Mouse (Mus musculus) embryo, embryonic 9.5 days (tissue): ENCODE data around the gene Sgms2.

ENCODE experiments used
- DNase-seq: peaks from one replicate; pipeline ENCODE4 v3.0.0-alpha.2; 2017; ENCODE audit errors: extremely low spot score

Gene Sgms2

DNA sequence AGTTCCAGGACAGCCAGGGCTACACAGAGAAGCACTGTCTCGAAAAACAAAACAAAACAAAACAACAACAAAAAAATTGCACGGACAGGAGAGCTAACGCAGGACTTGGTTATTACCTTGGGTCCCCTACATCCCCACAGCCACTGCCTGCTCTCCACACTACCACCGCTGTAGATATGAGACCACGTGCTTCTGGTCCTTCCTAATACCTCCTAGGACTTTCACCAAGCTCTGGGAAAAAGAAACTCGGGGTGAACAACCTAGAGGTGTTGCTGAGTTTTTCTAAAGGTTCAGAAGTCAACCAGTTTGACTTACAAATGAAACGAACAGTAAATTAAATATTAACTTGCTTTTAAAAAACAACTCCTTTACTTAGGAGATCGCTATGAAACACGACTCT, 2.8 kb downstream of the Sgms2 start:
- DNase-seq, result no peak

DNA sequence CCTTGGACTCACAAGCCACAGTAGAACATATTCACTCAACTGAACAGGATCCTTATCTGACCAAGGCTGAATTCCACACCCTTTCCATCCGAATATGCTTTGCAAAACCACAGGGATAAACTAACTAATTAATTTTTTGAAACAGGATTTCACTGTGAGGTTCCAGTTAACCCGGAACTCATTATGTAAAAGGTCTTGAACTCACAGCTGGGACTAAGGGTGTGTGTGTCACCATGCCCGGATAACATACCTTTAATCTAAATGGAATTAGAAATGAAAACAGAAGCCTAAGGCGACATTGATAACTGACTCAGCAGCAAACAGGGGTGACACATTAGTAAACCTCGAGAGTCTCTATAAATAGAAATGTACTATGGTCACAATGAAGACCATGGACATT, 5.8 kb downstream of the Sgms2 start:
- DNase-seq, result no peak

DNA sequence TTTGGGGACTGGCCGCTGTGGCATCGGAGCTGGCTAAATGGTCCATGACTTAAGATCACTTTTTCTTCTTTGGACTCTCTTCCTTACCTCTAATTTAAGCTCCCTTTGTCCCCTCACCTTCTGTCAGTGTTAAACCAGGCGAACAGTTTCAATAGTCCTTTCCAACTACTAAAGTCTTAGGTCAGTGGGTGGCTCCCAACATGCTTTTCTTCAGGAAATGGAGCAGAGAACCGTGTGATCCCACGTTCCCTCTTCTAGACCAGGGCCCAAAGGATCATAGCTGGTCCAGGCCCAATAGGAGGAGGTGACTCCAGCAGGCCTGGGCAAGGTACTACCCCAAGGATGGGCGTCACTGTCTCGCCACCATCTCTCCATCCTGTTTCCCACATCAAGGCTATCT, 7.6 kb downstream of the Sgms2 start:
- DNase-seq, result no peak

DNA sequence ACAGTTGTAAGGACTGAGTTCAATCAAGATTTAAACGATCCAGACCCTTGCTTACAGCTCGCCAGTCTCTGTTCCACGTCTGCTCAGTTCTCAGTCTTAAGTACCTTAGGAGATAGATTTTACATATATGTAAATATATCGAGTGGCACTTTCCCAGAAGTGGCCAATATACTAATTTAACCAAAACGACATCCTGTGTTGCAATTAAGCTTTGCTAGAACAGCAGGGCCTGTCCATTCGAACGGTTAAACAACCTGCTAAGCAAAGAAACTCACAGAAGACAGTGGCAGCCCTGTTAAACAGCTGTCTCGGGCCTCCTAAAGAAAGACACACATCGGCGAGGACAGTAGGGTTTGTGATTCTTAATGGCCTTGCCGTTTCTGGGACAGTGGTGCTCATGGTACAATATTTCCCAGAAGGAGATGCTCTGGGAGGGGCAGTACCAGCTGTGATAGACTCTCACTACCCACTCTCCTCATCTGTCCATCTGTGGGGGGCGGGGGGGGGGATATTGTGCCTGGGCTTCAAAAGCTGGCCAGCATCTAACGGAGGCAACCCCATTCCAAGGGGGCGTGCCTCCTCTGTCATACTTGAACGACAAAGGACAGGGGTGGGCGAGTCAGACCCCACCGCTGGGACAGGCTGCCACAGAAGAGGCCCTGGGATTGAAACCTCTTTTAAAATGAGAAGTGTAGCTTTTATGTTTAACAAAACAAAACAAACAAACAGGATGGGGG, 9.1 kb downstream of the Sgms2 start:
- no peak for DNase-seq

DNA sequence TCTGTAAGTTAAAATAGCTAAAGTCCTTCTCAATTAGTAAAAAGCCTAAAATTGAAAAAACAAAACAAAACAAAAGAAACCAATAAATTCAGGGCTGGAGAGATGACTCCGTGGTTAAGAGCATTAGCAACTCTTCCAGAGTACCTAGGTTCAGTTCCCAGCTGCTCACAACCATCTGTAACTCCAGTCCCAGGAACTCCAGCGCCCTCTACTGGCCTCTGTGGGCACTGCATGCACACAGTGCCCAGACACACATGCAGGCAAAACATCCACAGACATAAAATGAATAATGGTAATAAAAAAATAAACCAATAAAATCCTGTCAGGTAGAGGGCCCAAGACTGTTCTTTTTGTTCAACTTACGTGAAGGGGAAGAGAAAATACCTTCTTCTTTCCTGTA, 10.6 kb downstream of the Sgms2 start:
- no peak for DNase-seq

DNA sequence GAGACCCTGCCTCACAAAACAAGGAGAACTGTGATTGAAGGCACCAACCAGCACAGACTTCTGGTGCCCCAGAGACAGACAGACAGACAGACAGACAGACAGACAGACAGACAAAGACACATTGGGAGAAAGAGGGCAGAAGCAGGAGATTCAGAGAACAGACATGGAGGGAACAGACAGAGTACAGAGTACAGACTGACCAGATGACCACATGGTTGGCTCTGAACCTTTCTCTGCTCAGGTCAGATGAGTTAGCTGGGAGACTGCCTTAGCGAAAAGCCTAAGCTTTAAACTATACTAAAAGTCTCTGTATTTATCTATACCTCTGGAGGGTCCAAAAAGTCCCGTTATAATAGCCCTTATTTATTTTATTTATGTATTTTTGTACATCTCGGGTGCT, 11.8 kb downstream of the Sgms2 start:
- DNase-seq, result no peak

DNA sequence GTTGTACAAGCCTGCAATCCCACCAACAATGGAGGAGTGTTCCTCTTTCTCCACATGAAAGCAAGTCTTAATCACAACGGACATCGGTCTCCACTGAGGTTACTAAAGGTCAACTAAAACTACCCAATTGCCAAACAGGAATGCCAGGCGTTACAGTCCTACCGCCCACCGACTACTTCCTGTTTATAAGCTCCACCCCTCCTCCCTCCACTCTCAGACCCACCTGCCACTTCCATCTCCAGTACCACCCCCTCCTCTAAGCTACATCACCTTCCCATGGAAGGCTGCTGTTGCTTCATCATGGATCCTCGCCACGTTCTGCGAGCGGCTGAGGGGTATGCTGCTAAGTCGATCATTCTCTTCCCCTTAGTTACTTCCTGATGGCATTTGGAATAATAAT, 15.2 kb downstream of the Sgms2 start:
- no peak for DNase-seq

DNA sequence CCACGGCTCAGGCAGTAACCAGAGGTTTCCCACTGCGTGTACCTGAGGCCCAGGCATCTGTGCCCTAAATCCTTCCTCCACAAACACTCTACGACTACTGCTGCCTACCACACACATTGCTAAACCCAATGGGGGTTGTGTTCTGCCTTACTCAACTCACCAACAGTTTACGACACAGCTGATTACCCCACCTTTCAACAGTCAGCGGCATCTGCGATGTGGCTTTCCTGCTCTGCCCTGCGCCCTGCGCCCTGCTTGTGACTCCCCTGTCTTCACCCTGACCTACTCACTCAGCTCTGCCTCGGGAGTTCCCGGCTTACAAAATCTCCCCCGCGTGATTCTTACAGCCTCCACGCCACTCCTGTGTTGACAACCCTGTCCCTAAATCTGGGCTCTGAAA, 16.7 kb downstream of the Sgms2 start:
- no peak for DNase-seq

DNA sequence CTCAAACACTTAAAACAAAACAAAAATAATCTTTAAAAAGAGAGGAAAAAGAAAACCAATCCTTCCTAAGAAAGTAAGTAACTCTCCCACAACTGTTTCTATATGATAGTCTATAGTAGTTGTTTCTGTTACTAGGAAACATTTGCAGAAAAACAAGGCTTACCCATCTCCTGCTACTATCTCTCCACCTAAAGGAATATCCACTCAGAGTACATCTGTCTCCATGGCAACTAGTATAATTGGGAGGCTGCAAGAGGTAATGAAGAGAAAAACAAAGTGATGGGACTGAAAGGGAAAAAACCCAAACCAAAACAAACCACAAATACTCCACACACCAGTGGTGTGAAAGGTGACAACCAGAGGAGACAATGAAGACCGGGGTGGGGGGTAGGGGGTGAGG, 17.7 kb downstream of the Sgms2 start:
- no peak for DNase-seq

DNA sequence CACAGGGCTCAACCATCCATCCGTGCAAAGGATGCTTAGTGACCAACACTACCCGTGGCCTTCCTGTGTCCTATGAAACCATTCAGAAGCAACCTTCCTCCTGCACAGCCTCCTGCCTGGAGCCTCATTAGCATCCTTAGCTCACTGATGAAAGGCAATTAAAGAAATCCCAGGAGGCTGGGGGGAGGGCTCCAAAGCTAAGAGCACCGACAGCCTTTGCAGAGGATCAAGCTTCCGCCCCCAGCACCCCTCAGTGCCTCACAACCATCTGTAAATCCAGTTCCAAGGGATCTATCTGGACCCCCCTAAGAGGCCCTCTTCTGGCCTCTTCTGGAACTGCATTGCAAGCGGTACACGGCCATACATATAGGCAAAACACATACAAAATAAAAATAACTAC, 19.4 kb downstream of the Sgms2 start:
- DNase-seq, result no peak

DNA sequence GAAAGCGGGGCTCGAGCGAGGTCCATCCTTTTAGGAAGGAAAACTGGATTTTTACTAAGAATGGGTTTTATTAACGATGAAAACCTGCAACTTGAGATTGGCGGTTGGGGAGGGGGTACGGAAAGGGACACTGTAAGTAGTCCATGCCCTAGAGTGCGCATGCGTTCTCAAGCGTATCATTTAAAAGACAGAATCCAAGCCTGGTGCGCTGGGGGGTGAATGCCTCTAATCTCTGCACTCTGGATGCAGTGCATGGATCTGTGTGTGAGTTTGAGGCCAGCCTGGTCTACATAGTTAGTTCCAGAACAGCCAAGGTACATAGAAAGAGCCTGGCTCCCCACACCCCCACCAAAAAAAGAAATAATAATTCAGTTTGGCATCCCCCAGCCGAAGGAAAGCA, 19.8 kb downstream of the Sgms2 start:
- DNase-seq, result no peak

DNA sequence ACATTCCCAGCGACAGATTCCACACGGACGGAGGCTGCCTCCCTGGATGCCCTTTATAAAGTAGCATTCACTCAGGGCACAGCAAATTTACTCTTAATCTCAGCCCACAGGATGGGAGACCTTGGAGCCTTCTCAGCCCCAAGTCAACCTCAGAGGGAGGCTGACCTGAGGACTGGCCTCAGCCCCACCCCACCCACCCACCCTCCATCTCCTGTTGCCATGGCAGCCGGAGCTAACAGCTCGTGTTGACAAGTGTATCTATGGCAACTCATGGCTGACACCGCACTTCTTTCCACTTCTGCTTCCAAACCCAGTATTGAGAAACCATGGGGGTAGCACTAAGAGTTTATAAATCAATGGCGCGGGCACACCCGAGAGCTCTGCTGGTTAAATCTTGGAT, 20.4 kb downstream of the Sgms2 start:
- peak; percentile 45 for DNase-seq

DNA sequence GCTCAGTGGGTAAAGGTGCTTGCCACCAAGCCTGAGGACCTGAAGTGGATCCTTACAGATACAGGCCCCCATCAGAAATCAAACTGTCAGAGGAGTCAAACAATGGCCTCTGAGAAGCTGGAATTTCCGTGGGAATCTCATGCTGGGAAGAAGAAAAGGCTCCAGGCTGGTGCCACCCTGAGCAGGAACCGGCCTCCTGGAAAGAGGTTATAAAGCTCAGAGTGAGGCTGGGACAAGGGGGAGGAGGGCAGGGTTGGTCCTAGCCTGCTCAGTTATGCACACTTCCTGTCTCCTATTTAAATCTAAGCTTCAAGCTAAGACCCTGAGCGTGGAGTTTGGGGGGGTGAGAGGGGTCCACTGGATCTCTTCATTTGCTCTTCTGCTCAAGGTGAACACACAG, 21.6 kb downstream of the Sgms2 start:
- no peak for DNase-seq

DNA sequence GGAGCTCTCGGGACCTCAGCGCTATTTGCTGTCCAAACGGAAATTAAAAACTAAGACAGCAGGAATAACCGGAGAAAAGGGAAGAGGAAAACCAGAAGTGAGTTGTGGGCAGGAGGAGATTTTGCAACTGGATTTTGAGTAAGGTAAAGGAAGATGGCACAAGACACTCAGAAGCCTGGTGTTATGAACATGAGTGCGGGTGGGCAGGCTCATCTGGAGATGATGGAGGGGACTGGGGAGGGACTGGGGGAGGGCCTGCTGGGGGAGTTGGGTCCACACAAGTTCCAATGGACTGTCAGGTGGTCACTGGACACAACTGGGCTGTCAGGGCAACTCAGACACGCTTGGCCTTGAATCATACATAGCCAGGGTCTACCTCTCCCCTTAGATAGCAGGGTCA, 24.8 kb downstream of the Sgms2 start:
- no peak for DNase-seq

DNA sequence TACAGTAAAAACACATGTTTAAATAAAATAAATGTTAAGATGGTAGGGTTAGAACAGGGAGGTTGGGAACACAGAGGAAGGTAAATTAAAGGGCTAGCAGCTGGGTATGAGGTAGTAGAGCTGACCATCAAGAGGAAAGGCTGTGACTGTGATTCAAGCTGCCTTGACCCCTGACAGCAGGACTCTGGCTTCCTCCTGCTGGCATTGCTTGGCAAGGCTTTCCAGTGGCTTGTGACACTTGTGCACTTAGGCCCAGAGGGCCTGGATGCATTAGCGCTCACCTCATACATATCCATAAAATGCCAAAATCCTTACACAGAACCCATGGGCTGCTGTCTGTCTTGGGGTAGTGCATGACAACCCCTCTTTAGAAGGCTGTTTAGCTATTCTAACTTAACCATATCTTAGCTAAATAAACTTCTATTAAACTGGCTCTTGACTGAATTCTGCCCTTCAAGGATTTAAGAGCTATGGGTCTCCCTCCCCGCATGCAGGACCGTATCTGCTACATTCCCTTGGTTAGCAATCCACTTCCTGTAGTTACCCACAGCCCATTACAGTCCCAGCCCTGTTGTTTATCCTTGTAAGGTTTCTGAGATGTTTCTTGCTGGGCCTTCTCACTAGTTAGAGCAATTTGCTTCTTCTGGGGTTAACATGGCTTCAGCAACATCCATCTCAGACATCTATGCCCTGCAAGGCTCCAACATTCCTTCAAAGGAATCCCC, 25.5 kb downstream of the Sgms2 start:
- DNase-seq, result no peak

DNA sequence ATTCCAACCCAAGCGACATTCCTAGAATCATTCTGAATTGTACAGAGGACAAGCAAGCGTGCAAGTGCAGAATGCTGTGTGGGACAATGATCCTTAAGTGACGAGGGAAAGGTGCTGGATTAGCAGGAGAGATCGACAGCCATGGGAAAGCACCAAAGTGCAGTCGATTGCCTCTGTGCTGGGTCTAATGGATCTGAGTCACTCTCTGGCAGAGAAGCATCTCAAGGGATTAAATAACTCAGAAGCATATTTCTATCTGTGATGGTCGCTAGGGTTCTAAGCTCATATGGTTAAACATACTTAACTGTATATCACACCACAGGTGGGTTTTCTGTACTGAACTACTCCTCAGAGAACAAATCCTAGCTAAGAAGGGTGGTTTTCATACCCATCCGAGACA, 118.2 kb downstream of the Sgms2 start:
- DNase-seq, result no peak

DNA sequence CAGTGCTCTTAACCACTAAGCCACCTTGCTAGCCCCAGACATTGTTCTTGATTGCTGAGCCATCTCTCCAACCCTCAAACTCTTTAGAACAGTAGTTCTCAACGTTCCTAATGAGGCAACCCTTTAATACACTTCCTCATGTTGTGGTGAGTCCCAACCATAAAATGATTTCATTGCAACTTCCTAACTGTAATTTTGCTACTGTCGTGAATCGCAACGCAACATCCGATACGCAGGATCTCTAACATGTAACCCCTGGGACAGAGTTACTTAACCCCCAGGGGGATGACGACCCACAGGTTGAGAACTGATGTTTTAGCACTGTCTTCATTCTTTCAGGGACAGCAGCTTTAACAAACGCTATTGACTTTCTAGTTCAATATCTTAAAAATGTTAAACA, 122.5 kb downstream of the Sgms2 start:
- no peak for DNase-seq

DNA sequence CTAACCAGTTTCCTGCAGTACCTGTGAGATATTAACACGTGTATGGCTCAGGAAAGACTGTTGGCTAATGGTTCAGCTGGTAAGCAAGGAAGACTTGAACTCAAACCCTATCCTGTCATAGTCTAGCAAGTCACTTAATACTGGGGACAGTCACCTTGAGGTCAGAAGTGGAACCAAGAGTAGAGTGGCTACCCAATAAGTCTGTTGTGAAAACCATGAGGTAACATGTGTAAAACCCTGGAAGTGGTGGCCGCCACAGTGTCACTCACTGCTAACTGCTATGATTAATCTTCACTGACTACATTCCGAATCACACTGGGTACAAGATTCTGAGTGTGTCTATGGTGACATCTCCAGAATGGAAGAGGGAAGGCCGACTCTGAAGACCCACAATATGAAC, 123.8 kb downstream of the Sgms2 start:
- no peak for DNase-seq

DNA sequence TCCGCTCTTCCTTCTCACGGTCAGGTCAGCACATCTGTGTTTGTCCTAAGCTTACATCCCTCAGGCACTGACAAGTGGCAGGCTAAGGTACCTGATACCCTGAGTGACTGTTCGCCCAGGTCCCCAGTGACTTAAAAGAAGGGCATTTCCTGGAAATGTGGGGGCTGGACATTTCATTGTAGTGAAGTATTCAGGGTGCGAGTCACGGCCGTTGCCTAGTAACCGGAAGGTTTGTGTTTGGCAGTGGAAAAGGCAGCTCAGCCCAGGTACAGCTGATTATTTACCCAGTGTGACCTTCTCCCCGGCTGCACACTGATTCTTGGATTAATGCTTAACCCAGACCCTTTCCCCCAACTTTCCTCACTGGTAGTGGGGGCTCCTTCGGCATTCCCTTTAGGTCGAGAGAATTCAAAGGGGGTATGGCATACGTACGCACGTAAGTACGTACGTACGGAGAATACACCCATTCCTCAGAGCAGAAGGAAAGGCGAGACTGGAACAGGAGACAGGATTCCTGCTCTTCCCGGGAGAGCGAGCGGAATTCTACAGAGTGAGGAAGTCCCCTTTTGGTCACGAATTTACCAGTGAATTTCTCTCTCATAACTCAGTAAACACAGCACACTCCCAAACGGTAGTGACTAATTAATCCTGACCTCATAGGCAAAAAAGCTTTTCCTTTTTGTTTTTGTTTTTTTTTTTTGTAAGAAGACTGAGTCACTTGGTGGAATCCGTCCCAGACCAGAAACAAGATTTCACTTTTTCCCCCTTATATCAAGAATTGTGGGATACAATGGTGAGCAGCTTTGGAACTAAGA, 126.4 kb downstream of the Sgms2 start:
- peak; percentile 32 for DNase-seq

DNA sequence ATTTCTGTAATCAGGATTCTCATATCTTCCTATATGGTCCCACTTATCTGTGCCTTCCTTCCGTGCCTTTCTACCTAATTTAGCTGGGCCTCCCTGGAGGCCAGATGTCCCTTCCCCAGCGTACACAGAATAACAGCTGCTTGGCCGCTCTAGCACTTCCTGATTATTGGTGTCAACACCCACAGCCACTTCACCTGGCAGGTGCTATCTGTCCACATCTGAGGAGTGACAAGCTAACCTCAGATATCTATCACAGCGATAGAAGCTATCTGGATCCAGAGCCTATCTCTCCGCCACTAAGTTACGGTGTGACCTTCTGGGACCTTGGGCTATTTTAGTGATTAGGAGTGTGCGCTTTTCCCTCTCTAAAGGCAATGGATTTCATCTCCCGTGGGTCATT, 127.0 kb downstream of the Sgms2 start:
- no peak for DNase-seq

DNA sequence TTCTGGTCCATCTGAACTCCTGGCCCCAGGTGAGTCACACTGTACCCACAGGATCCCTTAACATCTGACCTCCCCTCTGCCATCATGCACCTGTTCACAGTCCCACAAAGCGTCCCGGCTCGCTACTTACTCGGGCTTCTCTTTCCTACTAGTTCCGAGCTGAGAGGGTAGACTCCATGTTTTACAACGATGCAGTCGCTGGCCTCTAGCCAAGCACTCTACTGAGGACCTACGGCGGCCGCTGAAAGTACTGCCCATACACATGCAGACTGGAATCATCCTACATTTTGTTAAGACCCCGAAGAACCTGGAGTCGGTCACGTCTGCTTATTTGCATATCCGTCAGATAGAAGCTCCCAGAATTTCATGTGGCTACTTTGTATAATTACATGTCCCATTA, 127.6 kb downstream of the Sgms2 start:
- DNase-seq, result no peak

DNA sequence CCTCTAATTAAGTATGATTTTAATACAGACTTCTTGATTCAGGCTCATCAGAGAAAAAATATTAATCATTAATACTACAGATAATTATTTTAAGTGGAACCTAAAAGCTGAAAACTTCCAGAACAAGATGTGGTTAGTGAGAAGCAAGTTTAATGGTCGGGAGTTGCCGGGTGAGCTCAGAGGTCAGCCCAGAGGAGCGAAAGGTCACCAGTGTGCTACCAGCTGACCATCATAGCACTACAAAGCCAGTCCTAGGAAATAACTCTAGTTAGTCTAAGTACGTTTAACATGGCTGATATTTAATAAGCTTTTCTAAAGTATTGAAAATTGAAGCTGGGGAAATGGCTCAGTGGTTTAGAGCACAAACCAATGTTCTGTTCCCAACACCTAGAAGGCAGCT, 129.3 kb downstream of the Sgms2 start:
- DNase-seq, result no peak

DNA sequence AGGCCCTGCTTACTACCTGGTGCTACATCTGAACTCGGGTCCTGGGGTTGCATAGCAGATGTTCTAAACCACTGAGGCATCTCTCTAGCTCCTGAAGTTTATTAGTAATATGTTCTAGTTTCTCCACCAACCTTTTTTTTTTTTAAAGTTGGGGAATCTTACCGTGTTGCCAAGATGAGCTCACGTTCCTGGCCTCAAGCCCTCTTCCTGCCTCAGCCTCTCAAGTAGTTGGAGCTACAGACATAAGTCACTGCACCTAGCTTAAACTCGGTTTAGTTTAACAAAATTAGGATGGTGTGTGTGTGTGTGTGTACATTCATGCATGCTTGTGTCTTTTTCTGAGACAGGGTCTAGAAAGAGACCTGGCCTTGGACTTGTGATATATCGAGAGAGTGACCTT, 132.2 kb downstream of the Sgms2 start:
- DNase-seq, result no peak
